Mouse (Mus musculus) forebrain, embryonic 11.5 days (tissue): Measurements from ENCODE around the gene Cngb1. TPM values are rescaled to one million over a fixed set of nuclear protein-coding genes. Genes with fewer than 3 reads are reported as not detected.

Source experiments
- ATAC-seq: fragments of 200-750 bp; cut with Nextera tagmentation; replicated peaks from 2 replicates; pipeline ENCODE4 v1.8.0; 2017; ENCODE audit warnings: moderate TSS enrichment; ENCODE audit not compliant: low FRiP score
- DNase-seq: peaks from one replicate; pipeline ENCODE4 v3.0.0-alpha.2; 2017; ENCODE audit warnings: low spot score
- H3K27ac ChIP-seq: fragments of 300-500 bp; sonication (generic); 2 replicates; pipeline ENCODE4 v1.5.1; 2014; ENCODE audit warnings: low read depth, low read length
- H3K27me3 ChIP-seq: fragments of 300-500 bp; sonication (generic); 2 replicates; pipeline ENCODE4 v1.6.1; 2014; ENCODE audit warnings: mild to moderate bottlenecking, low read length, mixed read lengths; ENCODE audit not compliant: control insufficient read depth, insufficient read depth
- H3K36me3 ChIP-seq: fragments of 300-500 bp; sonication (generic); 2 replicates; pipeline ENCODE4 v1.6.1; 2014; ENCODE audit warnings: mild to moderate bottlenecking, low read length, moderate library complexity, mixed read lengths; ENCODE audit not compliant: control insufficient read depth, insufficient read depth
- H3K4me1 ChIP-seq: fragments of 300-500 bp; sonication (generic); replicated peaks from 2 replicates; pipeline ENCODE4 v1.6.1; 2014; ENCODE audit warnings: low read length, mixed read lengths; ENCODE audit not compliant: control insufficient read depth, insufficient read depth
- H3K4me2 ChIP-seq: fragments of 300-500 bp; sonication (generic); 2 replicates; pipeline ENCODE4 v1.6.1; 2014; ENCODE audit warnings: low read depth, mild to moderate bottlenecking, low read length, moderate library complexity, mixed read lengths; ENCODE audit not compliant: severe bottlenecking
- H3K4me3 ChIP-seq: fragments of 300-500 bp; sonication (generic); 2 replicates; pipeline ENCODE4 v1.5.1; 2014; ENCODE audit warnings: low read depth, low read length
- H3K9ac ChIP-seq: fragments of 300-500 bp; sonication (generic); 2 replicates; pipeline ENCODE4 v1.6.1; 2014; ENCODE audit warnings: low read length
- H3K9me3 ChIP-seq: fragments of 300-500 bp; sonication (generic); 2 replicates; pipeline ENCODE4 v1.6.1; 2016; ENCODE audit warnings: low read length, mixed read lengths; ENCODE audit not compliant: control insufficient read depth
- WGBS: fragments of 180-500 bp; shearing (Covaris S2); extraction: QIAGEN DNeasy Blood & Tissue Kit; methylation state at CpG from one replicate; pipeline ENCODE4 v1.1.7; 2014; 5-methylcytosine and 5-hydroxymethylcytosine counted together
- polyA plus RNA-seq: library from polyadenylated mRNA; unstranded; fragments of >200 nt; fragmentation: Nextera tagmentation; extraction: Ambion mirVana; gene quantifications from 2 replicates; pipeline ENCODE4 v1.2.1, GENCODE M21; 2014

The Cngb1 gene
- polyA plus RNA-seq, 1 experiment from 2014 or later: 0.17 TPM

- Histone ChIP-seq H3K27ac (no peak overlapping the region), H3K36me3 (no peaks in the 10 kb centered on the region), H3K4me2 (no peak overlapping the region), H3K4me3 (no peak overlapping the region), H3K4me1 (0 out of 2 replicates have a peak, but pooled peaks cover 1% of the 10 kb centered on the region), H3K9ac (no peak overlapping the region; the same call in 1 of the 2 replicates), H3K9me3 (no peaks in the 10 kb centered on the region), H3K27me3 (no peaks in the 10 kb centered on the region)
- peak; percentile 84 for DNase-seq
- 34% methylated on average over 8 of the region's 8 CpGs for WGBS
- ATAC-seq: peak; percentile 57
These were observed 40.5 kb upstream of the Cngb1 start for GRCm38 (mm10) chr8:95346643-95347545.

- Histone ChIP-seq H3K27me3 (no peaks in the 10 kb centered on the region), H3K27ac (no peak overlapping the region), H3K4me1 (no peaks in the 10 kb centered on the region), H3K9ac (no peak overlapping the region), H3K4me2 (no peak overlapping the region), H3K4me3 (no peak overlapping the region), H3K36me3 (no peaks in the 10 kb centered on the region), H3K9me3 (no peaks in the 10 kb centered on the region)
- DNase-seq (no peak), ATAC-seq (no peak)
- WGBS: 74% methylated on average over 6 of the region's 6 CpGs
These were observed 38.3 kb upstream of the Cngb1 start for GRCm38 (mm10) chr8:95344668-95345067.

- WGBS: 56% methylated on average over 5 of the region's 5 CpGs
- Histone ChIP-seq H3K4me1 (no peaks in the 10 kb centered on the region), H3K27ac (no peak overlapping the region), H3K4me2 (no peak overlapping the region), H3K9me3 (no peaks in the 10 kb centered on the region), H3K27me3 (no peaks in the 10 kb centered on the region), H3K4me3 (no peak overlapping the region), H3K9ac (no peak overlapping the region), H3K36me3 (no peaks in the 10 kb centered on the region)
- ATAC-seq: no peak
- DNase-seq: no peak
These were observed 35.3 kb upstream of the Cngb1 start for GRCm38 (mm10) chr8:95341721-95342120.

- Histone ChIP-seq H3K27ac (no peak overlapping the region), H3K4me2 (no peak overlapping the region), H3K4me1 (no peaks in the 10 kb centered on the region), H3K4me3 (no peak overlapping the region), H3K27me3 (no peaks in the 10 kb centered on the region), H3K36me3 (no peaks in the 10 kb centered on the region), H3K9me3 (no peaks in the 10 kb centered on the region), H3K9ac (no peak overlapping the region)
- ATAC-seq: no peak
- DNase-seq: no peak
These were observed 30.0 kb upstream of the Cngb1 start for GRCm38 (mm10) chr8:95336363-95336762.

GRCm38 (mm10) chr8:95335706-95336105, 29.3 kb upstream of the Cngb1 start:
- Histone ChIP-seq H3K9me3 (no peaks in the 10 kb centered on the region), H3K27me3 (no peaks in the 10 kb centered on the region), H3K36me3 (no peaks in the 10 kb centered on the region), H3K4me1 (no peaks in the 10 kb centered on the region), H3K4me2 (no peak overlapping the region), H3K4me3 (no peak overlapping the region), H3K9ac (no peak overlapping the region), H3K27ac (no peak overlapping the region)
- WGBS: 97% methylated on average over 1 of the region's 1 CpGs
- ATAC-seq (no peak), DNase-seq (no peak)

- DNase-seq (no peak), ATAC-seq (peak; percentile 32; the same call in 1 of the 2 replicates)
- Histone ChIP-seq H3K4me2 (peak overlapping the region; percentile 85), H3K27me3 (no peaks in the 10 kb centered on the region), H3K4me1 (no peaks in the 10 kb centered on the region; the same call in 1 of the 2 replicates), H3K4me3 (peak overlapping the region; percentile 69), H3K9ac (peak overlapping the region; percentile 94), H3K27ac (peak overlapping the region; percentile 93), H3K36me3 (peaks cover 14% of the 10 kb centered on the region), H3K9me3 (no peaks in the 10 kb centered on the region)
- WGBS: 29% methylated on average over 21 of the region's 21 CpGs
These were observed 26.2 kb upstream of the Cngb1 start for GRCm38 (mm10) chr8:95332437-95333199.

GRCm38 (mm10) chr8:95331720-95332436, 25.5 kb upstream of the Cngb1 start, which contains the start of the genes Zfp319 and Usb1:
Zfp319 (minus strand) TSS chr8:95331950.
Usb1 (plus strand) TSS chr8:95332284.
- peak within 1 kb of the TSS; percentile 94 for H3K9ac ChIP-seq
- H3K9me3 ChIP-seq: no peaks in the 10 kb centered on the region
- peak within 1 kb of the TSS; percentile 93 for H3K27ac ChIP-seq
- H3K36me3 ChIP-seq: peaks cover 17% of the 10 kb centered on the region
- H3K27me3 ChIP-seq: no peaks in the 10 kb centered on the region
- H3K4me1 ChIP-seq: no peaks in the 10 kb centered on the region; the same call in 1 of the 2 replicates
- WGBS: under 1% methylated on average over 79 of the region's 80 CpGs
- peak within 1 kb of the TSS; percentile 85 for H3K4me2 ChIP-seq
- ATAC-seq: peak; percentile 93
- DNase-seq: peak; percentile 97
- H3K4me3 ChIP-seq: peak within 1 kb of the TSS; percentile 69

- peak overlapping the region; percentile 93 for H3K27ac ChIP-seq
- H3K27me3 ChIP-seq: no peaks in the 10 kb centered on the region
- H3K9me3 ChIP-seq: no peaks in the 10 kb centered on the region
- H3K9ac ChIP-seq: peak overlapping the region; percentile 94
- WGBS: 0% methylated on average over 38 of the region's 38 CpGs
- H3K36me3 ChIP-seq: peaks cover 18% of the 10 kb centered on the region
- H3K4me2 ChIP-seq: peak overlapping the region; percentile 85
- ATAC-seq (peak; percentile 42), DNase-seq (no peak)
- no peaks in the 10 kb centered on the region; the same call in 1 of the 2 replicates for H3K4me1 ChIP-seq
- peak overlapping the region; percentile 69 for H3K4me3 ChIP-seq
These were observed 24.9 kb upstream of the Cngb1 start for GRCm38 (mm10) chr8:95331156-95331719.
